Mouse (Mus musculus): ENCODE data around the gene Map1s.
"Not testable (repeated sequence)": the region's sequence is repeated elsewhere in the genome, so short reads cannot be mapped to it uniquely, and the experiment has no call there.

GRCm38 (mm10) chr8:70895571-70896259, 10.0 kb upstream of the Map1s start:
- not testable (repeated sequence) for TF ChIP-seq TAL1, GATA1 (IDR thresholded peaks at IDR 0.05; ENCODE audit: low read length)
